Mouse (Mus musculus) liver, postnatal 0 days (tissue): ENCODE data around the gene H2afy2.

ENCODE experiments used
- CTCF ChIP-seq: sonication (generic); IDR thresholded peaks from 2 replicates; pipeline ENCODE4 v1.5.1; 2016; ENCODE audit warnings: antibody characterized with exemption, low read depth
- EP300 ChIP-seq: IDR thresholded peaks from 2 replicates; pipeline ENCODE4 v1.6.1; 2016; ENCODE audit warnings: antibody characterized with exemption, low read depth, mild to moderate bottlenecking

- TF ChIP-seq CTCF (peak; percentile 29), EP300 (no peak)
Measured at GRCm38 (mm10) chr10:61764689-61765088, 19.3 kb downstream of the H2afy2 start.
